Mouse (Mus musculus) liver, embryonic 14.5 days (tissue): Measurements from ENCODE around the gene Cyp4v3. TPM values are rescaled to one million over a fixed set of nuclear protein-coding genes. Genes with fewer than 3 reads are reported as not detected.

Experiments used
- ATAC-seq: fragments of 200-750 bp; cut with Nextera tagmentation; 2 replicates; pipeline ENCODE4 v1.8.0; 2017; ENCODE audit warnings: moderate number of reproducible peaks, mild to moderate bottlenecking, moderate library complexity; ENCODE audit not compliant: insufficient read depth
- DNase-seq, 3 experiments: peaks; one replicate each; pipeline ENCODE4 v3.0.0-alpha.2; 2012 to 2013; ENCODE audit warnings: low read depth in 3 of 3, low spot score in 3 of 3
- H3K27ac ChIP-seq: fragments of 300-500 bp; sonication (generic); 2 replicates; pipeline ENCODE4 v1.5.1; 2014; ENCODE audit warnings: moderate library complexity, mild to moderate bottlenecking, control low read depth, inconsistent platforms
- H3K27me3 ChIP-seq: fragments of 300-500 bp; sonication (generic); 2 replicates; pipeline ENCODE4 v1.6.1; 2014; ENCODE audit warnings: mild to moderate bottlenecking, low read length, moderate library complexity; ENCODE audit not compliant: control insufficient read depth, insufficient read depth
- H3K36me3 ChIP-seq: fragments of 300-500 bp; sonication (generic); replicated peaks from 2 replicates; pipeline ENCODE4 v1.6.1; 2014; ENCODE audit warnings: low read depth; ENCODE audit not compliant: control insufficient read depth, insufficient read depth
- H3K4me1 ChIP-seq, 2 experiments: fragments of 200-500 bp in 1 of 2; fragments of 300-500 bp in 1 of 2; sonication (generic) in 1 of 2; replicated peaks; 2 replicates each; pipeline ENCODE4 v1.6.1; 2012 to 2014; ENCODE audit warnings: antibody characterized with exemption in 1 of 2, inconsistent platforms in 1 of 2, low read length in 1 of 2; ENCODE audit not compliant: control insufficient read depth in 2 of 2, insufficient read depth in 2 of 2
- H3K4me2 ChIP-seq: fragments of 300-500 bp; sonication (generic); 2 replicates; pipeline ENCODE4 v1.6.1; 2014; ENCODE audit warnings: low read depth, mild to moderate bottlenecking, control low read depth, moderate library complexity
- H3K4me3 ChIP-seq, 2 experiments: fragments of 200-500 bp in 1 of 2; fragments of 300-500 bp in 1 of 2; sonication (generic) in 1 of 2; 2 replicates each; pipeline ENCODE4 v1.5.1; 2012 to 2014; ENCODE audit warnings: low read depth in 2 of 2, low read length in 2 of 2, mild to moderate bottlenecking in 2 of 2, control low read depth in 1 of 2, inconsistent platforms in 1 of 2, moderate library complexity in 1 of 2; ENCODE audit not compliant: insufficient read depth in 1 of 2
- H3K9ac ChIP-seq: fragments of 300-500 bp; sonication (generic); replicated peaks from 2 replicates; pipeline ENCODE4 v1.6.1; 2014; ENCODE audit warnings: mild to moderate bottlenecking, control low read depth, moderate library complexity
- H3K9me3 ChIP-seq: fragments of 300-500 bp; sonication (generic); 2 replicates; pipeline ENCODE4 v1.6.1; 2016; ENCODE audit warnings: low read length, mixed read lengths; ENCODE audit not compliant: control insufficient read depth
- CTCF ChIP-seq: IDR thresholded peaks from 2 replicates; pipeline ENCODE4 v1.5.1; 2016; ENCODE audit warnings: antibody characterized with exemption, low read depth, control low read depth
- EP300 ChIP-seq: IDR thresholded peaks from 2 replicates; pipeline ENCODE4 v1.6.1; 2016; ENCODE audit warnings: antibody characterized with exemption, low read depth
- WGBS: fragments of 180-500 bp; shearing (Covaris S2); extraction: QIAGEN DNeasy Blood & Tissue Kit; methylation state at CpG from one replicate; pipeline ENCODE4 v1.1.7; 2014; ENCODE audit not compliant: insufficient replicate concordance; 5-methylcytosine and 5-hydroxymethylcytosine counted together
- polyA plus RNA-seq, 2 experiments: library from polyadenylated mRNA; depleted of rRNA in 1 of 2; stranded (reverse) in 1 of 2; unstranded in 1 of 2; fragments of >200 nt; fragmentation: Nextera tagmentation in 1 of 2; extraction: Ambion mirVana in 1 of 2; gene quantifications; 2 replicates each; pipeline versions ENCODE4 v1.2.1 to v1.2.3; 2012 to 2014

Cyp4v3 gene
- polyA plus RNA-seq, 2 experiments = 2.3 to 5.4 TPM

DNA sequence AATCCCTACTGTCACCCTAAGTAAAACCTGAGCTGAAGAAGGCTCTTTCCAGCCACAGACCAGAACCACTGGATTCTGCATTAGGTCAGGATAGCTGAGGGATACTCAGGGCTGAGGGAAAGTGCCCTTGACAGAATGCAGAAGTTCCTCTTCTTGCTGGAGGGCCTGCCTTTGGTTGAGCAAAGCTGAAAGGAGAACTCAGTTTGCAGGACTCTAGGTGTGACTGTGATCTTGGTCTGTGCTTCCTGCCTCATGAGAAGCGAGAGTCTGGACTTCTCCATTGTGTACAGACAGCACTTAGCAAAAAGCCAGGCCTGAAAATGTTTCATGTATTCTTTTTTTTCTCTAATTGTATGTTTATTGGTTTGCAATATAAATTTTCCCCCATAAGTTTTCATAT lies 34.1 kb upstream of the Cyp4v3 start:
- Histone ChIP-seq H3K9me3 (no peaks in the 10 kb centered on the region), H3K4me3 (no peak overlapping the region), H3K27ac (no peak overlapping the region), H3K4me2 (no peak overlapping the region), H3K27me3 (no peaks in the 10 kb centered on the region), H3K36me3 (no peaks in the 10 kb centered on the region), H3K4me1 (peaks cover 0 to 4% of the 10 kb centered on the region in 2 experiments; a peak in 2 of 4 replicates), H3K9ac (no peak overlapping the region)
- WGBS = 27% methylated on average over 1 of the region's 1 CpGs
- no peak for TF ChIP-seq CTCF
- DNase-seq (no peak), ATAC-seq (no peak)

DNA sequence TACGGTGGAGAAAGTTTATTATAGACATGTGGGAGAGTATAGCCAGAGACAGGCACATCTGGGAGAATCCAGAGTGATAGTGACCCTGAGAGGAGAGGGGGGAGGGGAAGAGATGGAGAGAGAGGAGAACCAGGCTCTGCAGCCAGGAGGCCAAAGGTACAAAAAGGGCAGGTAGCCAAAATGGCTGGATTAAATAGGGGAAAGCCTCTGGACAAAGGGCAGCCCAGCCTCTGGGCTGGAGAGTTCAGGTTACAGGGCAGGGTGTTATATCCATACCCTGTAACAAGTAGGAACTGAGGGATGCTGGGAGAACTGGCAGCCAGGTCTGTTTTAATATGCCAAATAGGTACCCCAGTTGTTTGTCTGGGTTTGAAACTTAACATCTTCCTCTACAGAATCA lies 30.2 kb upstream of the Cyp4v3 start:
- Histone ChIP-seq H3K36me3 (no peaks in the 10 kb centered on the region), H3K4me3 (no peak overlapping the region), H3K4me2 (no peak overlapping the region), H3K27ac (no peak overlapping the region), H3K4me1 (peaks cover 0 to 4% of the 10 kb centered on the region in 2 experiments; a peak in 2 of 4 replicates), H3K27me3 (no peaks in the 10 kb centered on the region), H3K9ac (no peak overlapping the region), H3K9me3 (no peaks in the 10 kb centered on the region)
- ATAC-seq (no peak; the same call in 1 of the 2 replicates), DNase-seq (no peak)
- 64% methylated on average over 1 of the region's 1 CpGs for WGBS
- no peak for TF ChIP-seq CTCF
- TF ChIP-seq EP300 = no peak

- Histone ChIP-seq H3K4me3 (no peak overlapping the region), H3K9me3 (no peaks in the 10 kb centered on the region), H3K36me3 (no peaks in the 10 kb centered on the region), H3K4me1 (peaks cover 0 to 4% of the 10 kb centered on the region in 2 experiments; a peak in 2 of 4 replicates), H3K27ac (no peak overlapping the region), H3K9ac (no peak overlapping the region), H3K4me2 (no peak overlapping the region), H3K27me3 (no peaks in the 10 kb centered on the region)
- no peak for ATAC-seq
- DNase-seq = no peak
- TF ChIP-seq EP300 (no peak), CTCF (0 out of 2 replicates have a peak, but pooled peaks have one; percentile 22)
- 48% methylated on average over 6 of the region's 6 CpGs for WGBS
Measured at GRCm38 (mm10) chr8:45362323-45362722, 29.3 kb upstream of the Cyp4v3 start.

- Histone ChIP-seq H3K36me3 (no peaks in the 10 kb centered on the region), H3K4me3 (no peak overlapping the region), H3K9me3 (no peaks in the 10 kb centered on the region), H3K4me1 (peaks cover 0 to 4% of the 10 kb centered on the region in 2 experiments; a peak in 2 of 4 replicates), H3K4me2 (no peak overlapping the region), H3K27ac (no peak overlapping the region), H3K9ac (no peak overlapping the region), H3K27me3 (no peaks in the 10 kb centered on the region)
- TF ChIP-seq EP300 (no peak), CTCF (no peak)
- ATAC-seq = no peak
- no peak for DNase-seq
- WGBS = 57% methylated on average over 6 of the region's 6 CpGs
Measured at GRCm38 (mm10) chr8:45359091-45359605, 26.1 kb upstream of the Cyp4v3 start.

- TF ChIP-seq EP300 (no peak), CTCF (no peak)
- Histone ChIP-seq H3K27me3 (no peaks in the 10 kb centered on the region), H3K9ac (0 out of 2 replicates have a peak overlapping the region, but pooled peaks have one; percentile 9), H3K27ac (no peak overlapping the region), H3K4me3 (peak overlapping the region; percentile 24 to 51), H3K36me3 (no peaks in the 10 kb centered on the region), H3K4me1 (peaks cover 0 to 2% of the 10 kb centered on the region in 2 experiments; a peak in 2 of 4 replicates), H3K4me2 (peak overlapping the region; percentile 44), H3K9me3 (no peaks in the 10 kb centered on the region)
- WGBS = 8% methylated on average over 49 of the region's 49 CpGs
- DNase-seq (no peak), ATAC-seq (peak; percentile 26; the same call in 1 of the 2 replicates)
Measured at GRCm38 (mm10) chr8:45358132-45358918, 25.3 kb upstream of the Cyp4v3 start.
